Mouse (Mus musculus): ENCODE data around the gene Daw1.
A peak's percentile ranks its signal among the peaks of the same experiment; 100 is the strongest.

Daw1 gene

GRCm38 (mm10) chr1:83159603-83160002, at the start of gene Daw1:
Gene Daw1 (plus strand): TSS chr1:83159752.
- DNase-seq (ENCODE audit: low spot score) = no peak

GRCm38 (mm10) chr1:83110992-83111391, 48.6 kb upstream of the Daw1 start:
- no peak for DNase-seq (ENCODE audit: low spot score)

- DNase-seq (ENCODE audit: low spot score) = no peak
Measured at GRCm38 (mm10) chr1:83111726-83112125, 47.8 kb upstream of the Daw1 start.

- no peak for DNase-seq (ENCODE audit: low spot score)
Measured at GRCm38 (mm10) chr1:83116447-83117137, 43.0 kb upstream of the Daw1 start, which contains the start of gene Ccl20. Gene Ccl20 (plus strand): TSS chr1:83116766.

GRCm38 (mm10) chr1:83117217-83117616, 42.3 kb upstream of the Daw1 start:
- no peak for DNase-seq (ENCODE audit: low spot score)

GRCm38 (mm10) chr1:83117661-83118060, 41.9 kb upstream of the Daw1 start:
- no peak for DNase-seq (ENCODE audit: low spot score)

- DNase-seq (ENCODE audit: low spot score) = peak; percentile 9
Measured at GRCm38 (mm10) chr1:83119903-83120302, 39.6 kb upstream of the Daw1 start.

- no peak for DNase-seq (ENCODE audit: low spot score)
Measured at GRCm38 (mm10) chr1:83120312-83120711, 39.2 kb upstream of the Daw1 start.

- DNase-seq (ENCODE audit: low spot score) = no peak
Measured at GRCm38 (mm10) chr1:83123201-83123600, 36.4 kb upstream of the Daw1 start.

- no peak for DNase-seq (ENCODE audit: low spot score)
Measured at GRCm38 (mm10) chr1:83135829-83136228, 23.7 kb upstream of the Daw1 start.

GRCm38 (mm10) chr1:83137847-83138246, 21.7 kb upstream of the Daw1 start:
- no peak for DNase-seq (ENCODE audit: low spot score)

GRCm38 (mm10) chr1:83138721-83139120, 20.8 kb upstream of the Daw1 start:
- DNase-seq (ENCODE audit: low spot score) = no peak

GRCm38 (mm10) chr1:83141510-83141909, 18.0 kb upstream of the Daw1 start:
- DNase-seq (ENCODE audit: low spot score) = no peak

- DNase-seq (ENCODE audit: low spot score) = no peak
Measured at GRCm38 (mm10) chr1:83142055-83142454, 17.5 kb upstream of the Daw1 start.

GRCm38 (mm10) chr1:83146547-83146946, 13.0 kb upstream of the Daw1 start:
- no peak for DNase-seq (ENCODE audit: low spot score)

- DNase-seq (ENCODE audit: low spot score) = peak; percentile 12
Measured at GRCm38 (mm10) chr1:83150227-83150626, 9.3 kb upstream of the Daw1 start.

GRCm38 (mm10) chr1:83152961-83153360, 6.6 kb upstream of the Daw1 start:
- DNase-seq (ENCODE audit: low spot score) = peak; percentile 21

- no peak for DNase-seq (ENCODE audit: low spot score)
Measured at GRCm38 (mm10) chr1:83156876-83157275, 2.7 kb upstream of the Daw1 start.

- no peak for DNase-seq (ENCODE audit: low spot score)
Measured at GRCm38 (mm10) chr1:83161658-83162057, 2.1 kb downstream of the Daw1 start.

GRCm38 (mm10) chr1:83164027-83164426, 4.5 kb downstream of the Daw1 start:
- no peak for DNase-seq (ENCODE audit: low spot score)

GRCm38 (mm10) chr1:83169158-83169557, 9.6 kb downstream of the Daw1 start:
- peak; percentile 14 for DNase-seq (ENCODE audit: low spot score)

- DNase-seq (ENCODE audit: low spot score) = no peak
Measured at GRCm38 (mm10) chr1:83175985-83176384, 16.4 kb downstream of the Daw1 start.

- no peak for DNase-seq (ENCODE audit: low spot score)
Measured at GRCm38 (mm10) chr1:83179531-83179930, 20.0 kb downstream of the Daw1 start.

- peak; percentile 12 for DNase-seq (ENCODE audit: low spot score)
Measured at GRCm38 (mm10) chr1:83181418-83181817, 21.9 kb downstream of the Daw1 start.
